Mouse (Mus musculus) retina, embryonic 14.5 days (tissue): ENCODE measurements around the gene Erf.

Experiments used
- DNase-seq: peaks from one replicate; pipeline ENCODE4 v3.0.0-alpha.2; 2015; ENCODE audit warnings: low spot score

The Erf gene

GRCm38 (mm10) chr7:25206094-25206830 lies 44.3 kb downstream of the Erf start:
- DNase-seq = no peak

GRCm38 (mm10) chr7:25205355-25206093 lies 45.0 kb downstream of the Erf start:
- no peak for DNase-seq

- no peak for DNase-seq
These were observed 46.9 kb downstream of the Erf start for GRCm38 (mm10) chr7:25203624-25204023.

GRCm38 (mm10) chr7:25197384-25198018 lies 53.1 kb downstream of the Erf start:
- no peak for DNase-seq

GRCm38 (mm10) chr7:25196107-25196506 lies 54.5 kb downstream of the Erf start:
- no peak for DNase-seq

- DNase-seq = no peak
These were observed 55.4 kb downstream of the Erf start for GRCm38 (mm10) chr7:25195148-25195547.
